Comparison of ENCODE assay signal across 8 mouse cellular contexts in genomic region chr2:164407708-164408107, GRCm38 (mm10). TPM values are rescaled to one million over a fixed set of nuclear protein-coding genes. Genes with fewer than 3 reads are reported as not detected.
DNase-seq lines count a peak whose midpoint lies in the region; ATAC-seq and TF ChIP-seq lines count a peak whose summit lies in the region.
"Had no signal": no experiment of that assay in that cellular context is flagged by ENCODE, and none has a peak within 500 bp of the region (broad histone marks: within the 10 kb centered on the region; RNA-seq: fewer than 3 reads in every experiment).

No protein-coding gene starts in this region.

- no peak overlapping the region for H3K9ac ChIP-seq in ES-E14 (ENCODE audit: insufficient read depth, low read depth, low read length, poor library complexity, severe bottlenecking)
- H3K9ac ChIP-seq in embryonic facial prominence, embryonic 12.5 days: no peak overlapping the region
- H3K9ac ChIP-seq in heart, embryonic 13.5 days: peak overlapping the region; percentile 61; the same call in 1 of the 2 replicates
- no peak overlapping the region for H3K9ac ChIP-seq in lung, embryonic 15.5 days
- H3K9ac ChIP-seq: limb, embryonic 15.5 days had no signal

- H3K27ac ChIP-seq in ES-E14 (ENCODE audit: insufficient read depth, low read depth, low read length, poor library complexity, severe bottlenecking): no peak overlapping the region
- H3K27ac ChIP-seq in embryonic facial prominence, embryonic 12.5 days: no peak overlapping the region
- H3K27ac ChIP-seq in heart, embryonic 13.5 days (replicated peaks): no peak overlapping the region
- no peak overlapping the region for H3K27ac ChIP-seq in lung, embryonic 15.5 days
- H3K27ac ChIP-seq: limb, embryonic 15.5 days had no signal

- peaks cover 0 to 11% of the 10 kb centered on the region in 2 experiments; a peak in 1 of 4 replicates for H3K4me1 ChIP-seq in ES-E14 (ENCODE audit: control insufficient read depth in 2 of 2, insufficient read depth in 2 of 2, low read length in 2 of 2, poor library complexity in 1 of 2)
- peaks cover 26% of the 10 kb centered on the region; the same call in 1 of the 2 replicates for H3K4me1 ChIP-seq in embryonic facial prominence, embryonic 12.5 days
- H3K4me1 ChIP-seq in heart, embryonic 13.5 days: peaks cover 32% of the 10 kb centered on the region
- H3K4me1 ChIP-seq in lung, embryonic 15.5 days: peaks cover 48% of the 10 kb centered on the region

- no peak for DNase-seq in ES-E14 (ENCODE audit: low read depth, low spot score)
- peak; percentile 83 for DNase-seq in adrenal gland, postnatal 14 days
- DNase-seq in kidney, postnatal 14 days: peak; percentile 82
- DNase-seq in right cerebral cortex, postnatal 14 days: peak; percentile 76

- H3K9me3 ChIP-seq in ES-E14 (ENCODE audit: control insufficient read depth, insufficient read depth, low read depth, low read length): no peaks in the 10 kb centered on the region
- no peaks in the 10 kb centered on the region for H3K9me3 ChIP-seq in embryonic facial prominence, embryonic 12.5 days
- no peaks in the 10 kb centered on the region for H3K9me3 ChIP-seq in heart, embryonic 13.5 days
- H3K9me3 ChIP-seq in lung, embryonic 15.5 days: no peaks in the 10 kb centered on the region
- H3K9me3 ChIP-seq: limb, embryonic 15.5 days had no signal

- ATAC-seq in embryonic facial prominence, embryonic 12.5 days (ENCODE audit: insufficient number of reproducible peaks, insufficient read depth, low FRiP score, low TSS enrichment): no peak
- ATAC-seq in heart, embryonic 13.5 days (ENCODE audit: extremely low read depth, insufficient number of reproducible peaks, low FRiP score, low TSS enrichment): no peak
- no peak for ATAC-seq in lung, embryonic 15.5 days (ENCODE audit: borderline replicate concordance, extremely low read depth, low FRiP score, low TSS enrichment)

- peaks cover 82% of the 10 kb centered on the region for H3K27me3 ChIP-seq in embryonic facial prominence, embryonic 12.5 days
- peaks cover 98% of the 10 kb centered on the region for H3K27me3 ChIP-seq in heart, embryonic 13.5 days (replicated peaks)
- peaks cover 50% of the 10 kb centered on the region for H3K27me3 ChIP-seq in lung, embryonic 15.5 days

- H3K36me3 ChIP-seq in ES-E14 (ENCODE audit: control insufficient read depth, insufficient read depth, low read length, poor library complexity, severe bottlenecking): no peaks in the 10 kb centered on the region
- H3K36me3 ChIP-seq in embryonic facial prominence, embryonic 12.5 days: no peaks in the 10 kb centered on the region
- no peaks in the 10 kb centered on the region for H3K36me3 ChIP-seq in heart, embryonic 13.5 days
- no peaks in the 10 kb centered on the region for H3K36me3 ChIP-seq in lung, embryonic 15.5 days
- H3K36me3 ChIP-seq: limb, embryonic 15.5 days had no signal

- 1% methylated on average over 22 of the region's 22 CpGs for WGBS in embryonic facial prominence, embryonic 12.5 days
- 1% methylated on average over 22 of the region's 22 CpGs for WGBS in heart, embryonic 13.5 days
- WGBS in lung, embryonic 15.5 days: 1% methylated on average over 22 of the region's 22 CpGs

- in situ Hi-C loops in ES-E14 (cut with MboI; ENCODE audit: low sequenced_read_pairs in 2 of 2, unreplicated experiment in 2 of 2): no loop called here

- H3K4me2 ChIP-seq in embryonic facial prominence, embryonic 12.5 days (replicated peaks): 0 out of 2 replicates have a peak overlapping the region, but pooled peaks have one; percentile 13
- peak overlapping the region; percentile 57 for H3K4me2 ChIP-seq in heart, embryonic 13.5 days
- peak overlapping the region; percentile 13; the same call in 1 of the 2 replicates for H3K4me2 ChIP-seq in lung, embryonic 15.5 days
- H3K4me2 ChIP-seq: limb, embryonic 15.5 days had no signal

- peak overlapping the region; percentile 34 to 38; a peak in 1 of 4 replicates for H3K4me3 ChIP-seq in ES-E14 (ENCODE audit: insufficient read depth in 1 of 2, low read depth in 1 of 2, low read length in 2 of 2, poor library complexity in 1 of 2, severe bottlenecking in 1 of 2)
- no peak overlapping the region for H3K4me3 ChIP-seq in embryonic facial prominence, embryonic 12.5 days
- H3K4me3 ChIP-seq in heart, embryonic 13.5 days: peak overlapping the region; percentile 29; the same call in 1 of the 2 replicates
- H3K4me3 ChIP-seq in lung, embryonic 15.5 days: no peak overlapping the region
- H3K4me3 ChIP-seq: limb, embryonic 15.5 days had no signal

TF ChIP-seq in ES-E14, 5 proteins besides CTCF, POLR2A, EP300 and RAD21:
- TF ChIP-seq ZNF384 (IDR thresholded peaks at IDR 0.05; ENCODE audit: low read depth, low read length): no peak
- TF ChIP-seq ZC3H11A (IDR thresholded peaks at IDR 0.05; ENCODE audit: borderline replicate concordance, low read depth, low read length): peak; percentile 38; the same call in 1 of the 2 replicates

RNA-seq across cellular contexts. Expression of gene Matn4, which starts 2.7 kb away (rescaled TPM):
- total RNA-seq in ES-E14 (2012; rRNA removed): 1.7 and 2.3 TPM in 2 replicates
- 1.7 and 2.3 TPM in 2 replicates for total RNA-seq in adrenal gland, postnatal 14 days (2021)
- 36.2 and 43.9 TPM in 2 replicates for polyA plus RNA-seq in embryonic facial prominence, embryonic 12.5 days (2016; fragmentation: Nextera tagmentation; extraction: Ambion mirVana)
- polyA plus RNA-seq in heart, embryonic 13.5 days (2015; fragmentation: Nextera tagmentation; extraction: Ambion mirVana): 5.2 and 7.7 TPM in 2 replicates
- 41.3 and 42.7 TPM in 2 replicates for polyA plus RNA-seq in lung, embryonic 15.5 days (2015; fragmentation: Nextera tagmentation; extraction: Ambion mirVana)

RNA-seq across cellular contexts. Expression of gene Rbpjl, which starts 4.8 kb away (rescaled TPM):
- total RNA-seq in ES-E14 (2012; rRNA removed): 0.04 TPM in 1 of 2 replicates, not detected in the other
- not detected in 2 replicates for total RNA-seq in adrenal gland, postnatal 14 days (2021)
- 0.46 and 0.53 TPM in 2 replicates for polyA plus RNA-seq in embryonic facial prominence, embryonic 12.5 days (2016; fragmentation: Nextera tagmentation; extraction: Ambion mirVana)
- 0.21 and 0.23 TPM in 2 replicates for polyA plus RNA-seq in heart, embryonic 13.5 days (2015; fragmentation: Nextera tagmentation; extraction: Ambion mirVana)
- 9.4 and 10.7 TPM in 2 replicates for polyA plus RNA-seq in lung, embryonic 15.5 days (2015; fragmentation: Nextera tagmentation; extraction: Ambion mirVana)

RNA-seq across cellular contexts. Expression of gene Slpi, which starts 18.8 kb away (rescaled TPM):
- total RNA-seq in ES-E14 (2012; rRNA removed): not detected in 2 replicates
- total RNA-seq in adrenal gland, postnatal 14 days (2021): 9.2 and 9.3 TPM in 2 replicates
- 0.96 and 1.5 TPM in 2 replicates for polyA plus RNA-seq in embryonic facial prominence, embryonic 12.5 days (2016; fragmentation: Nextera tagmentation; extraction: Ambion mirVana)
- polyA plus RNA-seq in heart, embryonic 13.5 days (2015; fragmentation: Nextera tagmentation; extraction: Ambion mirVana): 0.90 and 1.8 TPM in 2 replicates
- 1.4 and 1.6 TPM in 2 replicates for polyA plus RNA-seq in lung, embryonic 15.5 days (2015; fragmentation: Nextera tagmentation; extraction: Ambion mirVana)

RNA-seq across cellular contexts. Expression of gene Sdc4, which starts 36.0 kb away (rescaled TPM):
- total RNA-seq in ES-E14 (2012; rRNA removed): 102 and 172 TPM in 2 replicates
- total RNA-seq in adrenal gland, postnatal 14 days (2021): 153 and 208 TPM in 2 replicates
- 42.6 and 44.4 TPM in 2 replicates for polyA plus RNA-seq in embryonic facial prominence, embryonic 12.5 days (2016; fragmentation: Nextera tagmentation; extraction: Ambion mirVana)
- polyA plus RNA-seq in heart, embryonic 13.5 days (2015; fragmentation: Nextera tagmentation; extraction: Ambion mirVana): 36.6 and 46.5 TPM in 2 replicates
- 161 and 178 TPM in 2 replicates for polyA plus RNA-seq in lung, embryonic 15.5 days (2015; fragmentation: Nextera tagmentation; extraction: Ambion mirVana)

RNA-seq across cellular contexts. Expression of gene Sys1, which starts 49.1 kb away (rescaled TPM):
- total RNA-seq in ES-E14 (2012; rRNA removed): 47.6 and 51.1 TPM in 2 replicates
- total RNA-seq in adrenal gland, postnatal 14 days (2021): 31.2 and 34.2 TPM in 2 replicates
- polyA plus RNA-seq in embryonic facial prominence, embryonic 12.5 days (2016; fragmentation: Nextera tagmentation; extraction: Ambion mirVana): 65.4 and 66.8 TPM in 2 replicates
- polyA plus RNA-seq in heart, embryonic 13.5 days (2015; fragmentation: Nextera tagmentation; extraction: Ambion mirVana): 37.2 and 43.0 TPM in 2 replicates
- polyA plus RNA-seq in lung, embryonic 15.5 days (2015; fragmentation: Nextera tagmentation; extraction: Ambion mirVana): 65.8 and 69.0 TPM in 2 replicates

Comparison
In these comparisons a context has a peak if more than half of its experiments do, and no peak if none do; other contexts are left out.
1. H3K4me3 ChIP-seq: peak in ES-E14 (2 of 2) and heart, embryonic 13.5 days (single experiment); none in embryonic facial prominence, embryonic 12.5 days (single experiment) and lung, embryonic 15.5 days (single experiment).
2. Peak in every context shown above with its lines, with median percentiles within 50 percentile points of each other: H3K4me2 ChIP-seq.